Mouse (Mus musculus): ENCODE results near the gene Dync1i1. TPM values are rescaled to one million over a fixed set of nuclear protein-coding genes. Genes with fewer than 3 reads are reported as not detected.
A peak's percentile ranks its signal among the peaks of the same experiment; 100 is the strongest.

Gene Dync1i1
- total RNA-seq, 2 experiments from 2014 or later, result 0.18 to 0.36 TPM

DNA sequence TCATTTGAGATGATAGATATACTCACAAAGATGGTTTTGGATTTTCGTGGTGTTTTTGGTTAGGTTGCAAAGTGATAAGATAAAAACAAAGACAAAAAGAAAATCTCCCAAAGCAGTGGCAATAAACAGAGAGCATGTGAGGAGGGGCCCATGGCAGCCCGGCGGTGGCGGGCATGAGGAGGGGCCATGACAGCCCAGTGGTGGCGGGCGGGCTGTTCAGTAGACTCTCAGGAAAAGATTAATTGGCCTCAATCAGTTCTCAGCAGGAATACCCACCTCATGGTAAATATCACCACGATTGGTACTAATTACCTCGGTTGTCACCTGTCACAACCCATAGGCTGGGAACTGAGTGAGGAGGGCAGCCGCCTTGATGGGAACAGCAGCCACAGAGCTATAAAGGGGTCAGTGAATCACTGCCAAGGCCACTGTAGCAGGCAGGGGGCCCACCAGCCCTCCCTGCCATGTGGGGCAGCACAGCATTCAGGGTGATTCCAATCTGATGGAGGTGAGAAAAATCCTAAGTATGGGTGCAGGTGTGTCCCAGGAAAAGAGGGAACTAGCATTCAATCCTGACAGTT, 224.5 kb downstream of the Dync1i1 start:
- intact Hi-C loops (cut with DNase I), result no loop called here

DNA sequence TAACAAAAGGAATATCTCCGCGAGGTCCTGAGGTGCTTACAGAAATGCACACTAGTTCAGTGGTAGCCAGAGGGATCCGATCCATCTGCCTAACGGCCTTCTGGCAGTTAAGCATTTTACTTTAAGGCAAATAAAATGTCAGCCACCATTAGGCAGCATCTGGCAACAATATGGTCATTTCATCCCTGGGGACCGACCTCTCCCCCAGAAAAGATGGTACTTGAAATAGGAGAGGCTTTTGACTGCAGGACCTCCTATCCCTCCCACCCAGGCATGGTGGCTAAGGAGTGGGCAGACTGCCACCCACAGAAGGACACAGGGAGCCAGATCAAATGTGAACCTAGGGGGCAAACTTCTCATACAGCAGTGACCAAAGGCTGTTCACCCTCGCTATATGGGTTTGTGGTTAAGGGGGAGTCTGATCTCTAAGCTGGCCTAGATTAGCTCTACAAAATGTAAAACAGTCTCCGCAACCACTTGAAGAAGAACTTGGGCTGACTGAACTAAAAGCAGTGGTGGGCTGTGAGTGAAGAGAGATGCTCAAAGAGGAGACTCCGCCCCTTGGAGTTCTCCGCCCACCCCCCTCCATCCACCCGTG, 231.0 kb downstream of the Dync1i1 start:
- no peak for DNase-seq (ENCODE audit: low spot score)
- intact Hi-C loops (cut with DNase I), result no loop called here

More for the DNA sequence above, 224.5 kb downstream of the Dync1i1 start:
- DNase-seq (ENCODE audit: low spot score), result no peak

DNA sequence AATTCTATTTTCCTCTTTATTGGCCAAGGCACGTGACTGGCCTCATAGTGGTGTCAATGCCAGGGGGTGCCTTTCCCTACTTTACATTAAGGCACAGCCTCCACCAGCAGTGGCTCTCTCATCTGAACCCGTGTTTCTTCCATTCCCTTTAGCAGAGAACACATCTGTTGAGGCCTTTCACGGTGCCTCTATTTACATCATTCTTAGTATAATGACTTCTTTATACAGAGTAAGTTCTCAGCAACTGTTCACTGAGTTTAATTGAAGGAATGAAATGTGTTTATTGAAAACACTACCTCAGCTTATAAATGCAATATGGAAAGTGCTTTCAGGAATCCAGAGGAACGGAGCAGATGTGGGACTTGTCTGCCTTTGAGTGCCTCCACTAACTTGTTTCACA, 235.3 kb downstream of the Dync1i1 start:
- intact Hi-C loops (cut with DNase I), result no loop called here
- no peak for DNase-seq (ENCODE audit: low spot score)

DNA sequence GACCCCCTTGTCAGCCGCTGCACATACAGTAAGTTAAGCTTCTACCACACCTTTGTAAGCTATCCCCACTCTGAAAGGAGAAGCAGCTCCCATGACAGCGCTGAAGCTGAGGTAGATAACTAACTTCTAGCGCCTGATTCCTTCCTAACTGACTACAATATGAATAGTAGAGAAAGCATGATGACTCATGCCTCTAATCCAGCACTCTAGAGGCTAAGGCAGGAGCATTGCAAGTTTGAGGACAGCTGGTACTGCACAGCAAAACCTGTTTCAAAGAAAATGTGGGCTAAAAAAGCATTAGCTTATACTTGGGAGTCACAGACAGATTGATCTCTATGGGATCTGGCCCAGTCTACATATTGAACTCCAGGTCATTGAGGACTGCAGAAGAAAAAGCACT, 236.5 kb downstream of the Dync1i1 start:
- DNase-seq (ENCODE audit: low spot score), result no peak
- intact Hi-C loops (cut with DNase I), result no loop called here

DNA sequence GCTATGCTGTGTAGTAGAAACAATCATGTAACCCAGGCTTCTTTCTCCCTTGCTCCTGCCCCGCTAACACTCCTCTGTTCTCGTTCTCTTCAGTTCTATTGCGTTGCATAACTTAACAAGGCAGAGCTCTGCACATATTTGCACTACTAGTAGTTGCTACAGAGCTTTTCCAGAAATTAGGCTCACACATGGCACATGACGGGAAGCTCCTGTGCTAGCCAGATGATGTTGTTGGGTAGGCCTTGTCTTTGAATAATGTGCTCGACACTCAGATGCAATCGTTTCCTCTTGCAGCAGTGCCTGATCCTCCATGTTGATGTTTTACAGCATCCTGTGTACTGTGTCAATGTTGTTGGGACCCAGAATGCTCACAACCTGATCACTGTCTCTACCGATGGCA, 240.9 kb downstream of the Dync1i1 start:
- no peak for DNase-seq (ENCODE audit: low spot score)
- intact Hi-C loops (cut with DNase I), result no loop called here

DNA sequence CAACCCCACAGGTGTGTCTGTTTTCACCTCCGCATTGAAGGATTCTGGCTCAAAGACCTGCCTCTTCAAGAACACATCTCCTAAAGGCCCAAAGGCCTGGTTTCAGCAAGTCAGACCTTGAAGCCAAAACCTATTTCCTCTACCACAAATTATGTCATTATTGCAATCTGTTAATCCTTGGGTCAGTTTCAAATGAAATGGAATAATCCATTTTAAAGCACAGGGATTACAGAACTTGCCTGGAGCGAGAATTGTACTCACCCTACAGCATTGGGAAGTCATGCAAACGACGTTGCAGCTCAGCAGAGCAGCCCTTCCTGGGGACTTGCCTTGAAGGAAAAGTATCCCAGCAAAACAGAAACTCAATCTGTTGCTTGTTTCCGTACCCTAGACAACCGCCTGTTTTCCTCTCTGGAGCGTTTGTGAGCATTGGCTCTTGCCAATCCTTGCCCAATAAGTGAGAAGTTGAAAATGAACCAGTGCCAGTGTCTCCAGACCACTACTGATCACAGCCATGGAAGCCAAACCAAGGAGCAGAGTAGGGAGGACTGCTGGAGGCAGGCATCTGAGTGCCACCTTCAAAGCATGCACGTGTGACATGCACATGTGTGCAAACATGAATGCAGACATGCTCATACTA, 241.5 kb downstream of the Dync1i1 start:
- no peak for DNase-seq (ENCODE audit: low spot score)
- intact Hi-C loops (cut with DNase I), result no loop called here

DNA sequence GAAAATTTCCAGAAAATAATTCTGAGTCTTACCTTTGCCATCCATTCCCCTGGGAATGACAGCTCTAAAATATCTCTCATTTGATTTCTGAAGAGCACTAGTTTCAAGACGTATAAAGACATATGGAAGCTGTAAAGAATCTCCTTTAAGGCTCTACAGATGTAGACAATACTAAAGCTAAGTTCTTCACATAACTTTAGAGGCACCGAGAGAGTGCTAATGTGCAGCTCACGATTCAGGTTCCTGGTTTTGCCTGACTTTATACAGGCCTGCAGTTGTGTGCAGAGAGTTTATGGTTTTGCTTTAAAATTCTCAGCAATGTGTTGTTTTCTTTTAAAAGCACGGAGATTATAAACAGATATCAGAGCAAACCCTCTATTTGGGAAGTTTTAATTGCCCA, 242.1 kb downstream of the Dync1i1 start:
- intact Hi-C loops (cut with DNase I), result no loop called here
- DNase-seq (ENCODE audit: low spot score), result no peak

DNA sequence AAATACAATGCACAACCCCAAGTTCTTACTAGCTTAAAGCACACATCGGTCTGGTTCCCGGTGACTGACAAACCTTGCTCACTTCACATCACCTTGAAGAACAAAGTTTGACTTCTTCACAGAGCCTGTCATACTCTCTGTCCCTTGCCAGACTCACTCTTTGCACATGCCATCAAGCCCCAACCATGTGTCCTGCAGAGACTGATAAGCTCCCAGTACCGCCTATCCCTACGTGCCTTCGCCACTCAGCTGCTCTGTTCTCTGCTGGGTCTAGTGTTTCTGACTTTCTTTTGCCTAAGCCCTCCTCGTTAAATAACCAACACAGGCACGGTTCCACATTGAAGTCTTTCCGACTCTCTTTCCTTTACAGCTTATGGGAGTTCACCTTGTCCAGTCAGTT, 244.2 kb downstream of the Dync1i1 start:
- intact Hi-C loops (cut with DNase I), result no loop called here
- no peak for DNase-seq (ENCODE audit: low spot score)

DNA sequence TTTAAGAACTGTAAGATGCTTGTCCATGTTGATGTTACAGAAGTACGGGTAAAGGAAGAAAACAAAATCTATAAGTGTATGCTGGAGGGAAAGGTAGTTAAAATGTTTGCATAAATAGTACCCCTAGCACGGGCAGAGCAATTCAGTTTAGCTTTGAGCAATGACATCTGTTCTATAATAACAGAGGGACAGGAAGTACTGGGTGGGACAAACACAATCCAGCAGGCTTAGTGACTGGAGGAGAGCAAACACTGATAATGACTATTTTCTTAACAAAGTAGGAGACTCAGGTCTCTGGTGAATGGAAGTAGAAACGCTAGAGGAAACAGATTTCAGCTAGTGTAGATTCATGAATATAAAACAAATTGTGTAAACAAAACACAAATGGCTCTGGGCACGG, 250.8 kb downstream of the Dync1i1 start:
- intact Hi-C loops (cut with DNase I), result no loop called here
- DNase-seq (ENCODE audit: low spot score), result no peak

DNA sequence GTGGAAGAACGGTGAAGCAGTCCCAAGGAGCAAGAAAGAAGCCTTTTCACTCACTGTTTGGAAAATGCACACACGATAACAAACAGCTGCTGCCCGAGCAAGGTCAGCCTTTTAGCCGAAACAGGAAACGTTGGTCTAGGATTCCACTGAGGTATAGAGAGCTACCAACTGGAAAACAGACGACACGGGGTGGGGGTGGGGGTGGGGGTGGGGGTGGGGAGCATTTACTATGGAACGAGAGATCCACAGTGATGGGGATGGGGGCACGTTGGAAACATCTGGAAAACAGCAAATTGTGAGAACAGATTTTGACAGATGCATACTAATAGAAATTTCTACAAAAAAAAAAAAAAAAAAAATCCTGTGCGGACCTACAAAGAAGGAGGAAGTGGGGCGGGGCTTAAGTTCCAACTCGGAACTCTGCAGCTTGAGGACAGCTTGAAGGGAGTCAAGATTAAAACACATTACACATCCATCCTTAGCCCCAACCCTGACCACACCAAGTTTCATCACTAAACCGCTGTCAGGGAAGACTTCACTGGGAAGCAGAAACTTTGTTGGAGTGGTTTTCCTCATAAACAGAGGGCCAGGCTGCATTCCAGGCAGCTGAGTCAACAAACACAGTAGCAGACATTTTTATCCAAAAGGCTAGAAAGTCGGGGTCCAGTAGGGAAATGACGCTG, 251.9 kb downstream of the Dync1i1 start:
- intact Hi-C loops (cut with DNase I), result no loop called here

DNA sequence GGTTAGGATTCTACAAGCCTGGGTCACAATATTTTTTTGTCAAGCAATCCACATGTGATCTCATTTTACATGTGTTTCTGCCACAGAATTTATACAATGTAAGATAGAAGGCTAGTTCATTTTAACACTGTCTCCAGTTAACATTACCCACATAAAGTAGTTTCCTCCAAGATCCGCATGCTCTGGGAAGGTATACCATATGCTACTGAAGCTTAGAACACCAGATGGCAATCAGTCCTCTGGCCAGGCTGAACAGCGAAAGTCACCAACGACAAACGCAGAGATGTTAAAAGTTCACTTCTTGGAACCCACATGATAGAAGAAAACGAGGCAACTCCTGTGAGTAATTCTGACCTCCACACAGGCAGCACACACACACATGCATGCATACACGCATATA, 265.8 kb downstream of the Dync1i1 start:
- intact Hi-C loops (cut with DNase I), result no loop called here
- DNase-seq (ENCODE audit: low spot score), result no peak

More for the DNA sequence above, 251.9 kb downstream of the Dync1i1 start:
- DNase-seq (ENCODE audit: low spot score), result peak; percentile 6

DNA sequence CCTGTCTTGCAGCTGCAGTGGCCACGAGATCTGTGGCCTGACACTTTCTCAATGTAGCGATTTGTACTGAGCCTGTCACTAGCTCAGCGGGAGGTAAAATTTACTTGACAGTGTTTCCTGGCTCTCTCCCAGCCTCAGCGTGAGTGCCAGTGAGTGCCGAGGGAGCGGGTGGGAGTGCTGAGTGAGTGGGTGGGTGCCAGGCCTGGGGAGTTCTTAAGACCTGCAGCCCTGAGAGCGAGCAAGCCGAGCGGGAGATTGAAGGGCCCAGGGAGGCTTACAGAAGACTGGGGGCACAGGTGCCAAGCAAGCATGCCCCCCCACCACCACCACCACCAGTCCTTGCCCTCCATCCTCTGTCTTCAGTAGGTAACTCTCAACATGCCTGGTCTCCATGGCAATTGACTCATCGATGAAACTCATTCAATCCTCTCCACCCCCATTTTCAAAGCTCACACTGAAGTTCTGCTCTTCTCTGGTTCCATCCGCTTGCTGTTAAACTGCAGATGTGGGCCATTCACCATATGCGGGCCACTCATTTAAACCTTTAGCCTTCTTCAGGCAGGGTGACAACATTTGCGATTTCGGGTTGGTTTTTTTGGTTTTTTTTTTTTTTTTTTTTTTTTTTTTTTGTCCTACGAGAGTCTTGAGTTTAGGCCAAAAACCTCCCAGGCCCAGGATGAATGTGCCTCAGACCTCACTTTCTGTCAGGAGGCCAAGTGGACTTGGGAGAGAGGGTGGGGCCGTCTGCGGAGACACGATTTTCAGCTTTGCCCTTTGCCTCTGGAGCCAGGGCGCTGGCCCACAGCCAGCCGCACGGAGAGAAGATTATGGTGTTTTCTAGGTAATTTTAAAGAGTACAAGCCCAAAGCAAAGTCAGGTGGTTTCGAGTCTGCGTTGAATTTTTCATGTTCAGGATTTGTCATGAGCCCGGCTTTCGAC, 266.6 kb downstream of the Dync1i1 start:
- peak; percentile 11 for DNase-seq (ENCODE audit: low spot score)
- intact Hi-C loops (cut with DNase I), result no loop called here

DNA sequence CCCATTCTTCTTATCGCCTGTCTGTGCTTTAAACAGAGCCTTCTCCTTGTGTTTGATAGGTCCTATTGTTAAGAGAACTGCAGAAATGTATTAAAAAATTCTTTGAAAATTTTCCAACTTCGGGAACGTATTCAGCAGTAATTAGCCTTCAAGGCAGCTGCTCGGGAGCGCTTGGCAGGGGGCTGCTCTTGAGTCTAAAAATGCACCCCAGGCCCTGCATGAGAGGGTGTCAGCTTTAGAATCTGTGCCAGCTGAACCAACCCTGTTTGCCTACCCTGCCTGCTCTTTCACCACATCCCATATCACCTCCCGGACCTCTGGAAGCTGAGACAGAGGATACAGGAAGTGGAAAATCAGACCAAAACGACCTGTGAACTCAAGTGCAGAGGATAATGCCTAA, 267.6 kb downstream of the Dync1i1 start:
- intact Hi-C loops (cut with DNase I), result no loop called here
- DNase-seq (ENCODE audit: low spot score), result no peak

DNA sequence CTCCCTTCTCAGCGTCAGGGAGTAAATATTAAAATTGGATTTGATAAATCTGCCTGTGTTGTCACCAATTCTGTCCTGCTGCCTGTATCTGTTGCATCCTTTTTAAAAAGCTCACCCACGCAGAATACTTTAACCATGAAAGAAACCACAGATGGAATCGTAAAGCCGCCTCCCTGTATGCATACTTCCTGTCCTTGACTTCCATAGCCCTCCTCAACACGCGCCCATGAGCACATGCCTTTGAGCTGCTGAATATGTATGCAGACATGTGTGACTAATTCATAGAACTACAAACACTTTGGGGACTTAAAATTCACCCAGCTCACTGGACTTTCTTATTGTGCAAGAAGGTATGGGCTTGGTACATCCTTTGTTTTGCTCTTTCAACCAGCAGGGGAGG, 272.1 kb downstream of the Dync1i1 start:
- intact Hi-C loops (cut with DNase I), result no loop called here
- no peak for DNase-seq (ENCODE audit: low spot score)

DNA sequence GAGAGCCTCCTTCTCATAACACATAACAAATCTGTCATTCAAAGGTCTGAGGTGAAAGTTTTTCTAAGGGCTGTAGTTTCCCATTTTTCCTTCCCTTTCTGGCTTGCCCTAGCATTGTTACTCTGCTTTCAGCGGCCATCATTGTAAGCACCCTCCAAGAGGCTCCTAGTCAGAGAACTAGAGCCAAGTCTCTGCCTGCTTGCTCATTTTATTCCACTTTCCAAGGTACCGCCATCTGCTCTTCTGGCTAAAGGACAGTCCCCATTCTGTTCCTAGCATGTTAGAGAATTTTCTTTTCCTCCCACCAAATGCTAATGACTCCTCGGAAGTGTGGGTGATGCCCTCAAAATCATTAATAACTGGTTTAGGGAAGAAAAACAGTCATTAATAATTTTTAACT, 276.6 kb downstream of the Dync1i1 start:
- DNase-seq (ENCODE audit: low spot score), result no peak
- intact Hi-C loops (cut with DNase I), result no loop called here

DNA sequence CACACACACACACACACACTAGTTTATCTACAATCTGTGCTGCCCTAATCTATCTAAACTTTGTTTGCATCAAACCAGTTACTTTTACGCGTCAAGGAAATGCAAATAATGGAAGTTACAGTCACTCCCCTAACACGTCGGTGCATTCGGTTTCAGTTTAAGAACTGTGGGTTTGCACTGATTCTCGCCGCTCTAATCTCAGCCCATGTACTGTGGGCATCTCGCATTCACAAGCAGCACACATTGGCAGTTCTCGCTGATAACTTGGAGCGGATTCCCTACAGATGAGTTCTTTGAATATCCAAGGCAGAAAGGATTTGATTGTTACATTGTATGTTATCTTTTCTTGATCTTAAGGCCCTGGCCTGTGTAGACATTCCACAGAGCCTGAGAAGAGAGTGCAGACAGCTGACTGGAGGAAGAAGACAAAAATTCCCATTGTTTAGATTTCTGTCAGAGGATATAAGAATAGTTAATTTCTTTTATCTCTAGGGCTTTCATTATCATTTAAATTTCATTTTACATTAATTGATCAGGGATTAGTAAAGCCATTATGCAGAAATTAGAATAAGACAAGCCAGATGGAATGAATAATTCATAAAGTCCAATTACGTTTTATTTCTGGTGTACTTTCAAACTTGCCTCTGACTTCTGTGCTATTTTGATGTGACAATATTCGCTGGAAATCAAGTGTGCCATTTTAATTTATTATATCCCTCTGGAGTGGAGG, 279.5 kb downstream of the Dync1i1 start:
- intact Hi-C loops (cut with DNase I), result loop anchor here (1.0 to 2.0 kb wide), 2 partner anchors 880 to 910 kb away; no protein-coding TSS in a partner anchor
- no peak for DNase-seq (ENCODE audit: low spot score)

DNA sequence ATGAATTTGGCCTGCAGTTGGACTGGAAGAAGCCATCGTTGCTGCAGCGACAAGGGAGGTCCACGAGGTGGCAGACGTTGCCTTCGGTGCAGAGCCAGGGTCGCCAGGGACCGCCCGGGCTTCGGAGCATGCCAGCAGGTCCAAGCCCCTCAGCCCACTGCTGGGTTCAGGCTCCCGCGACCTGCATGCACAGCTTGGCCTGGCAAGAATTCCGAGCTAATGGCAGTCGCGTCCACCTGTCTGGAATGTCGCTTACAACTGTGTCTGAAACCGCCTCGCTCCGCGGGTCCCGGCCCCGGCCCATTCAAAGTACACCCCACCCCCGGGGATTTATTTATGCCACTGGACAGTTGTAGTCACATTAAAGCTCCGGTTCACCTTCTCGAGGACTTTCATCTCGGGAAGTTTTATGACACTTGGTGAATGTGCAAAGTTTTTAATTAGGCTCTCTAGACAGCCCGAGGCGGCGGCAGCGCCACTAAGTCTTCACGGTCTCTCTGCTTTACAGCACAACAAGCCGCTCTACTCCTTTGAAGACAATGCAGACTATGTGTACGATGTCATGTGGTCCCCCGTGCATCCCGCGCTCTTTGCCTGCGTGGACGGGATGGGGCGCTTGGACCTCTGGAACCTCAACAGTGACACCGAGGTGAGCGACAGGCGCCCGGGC, 280.5 kb downstream of the Dync1i1 start:
- intact Hi-C loops (cut with DNase I), result loop anchor here (1.0 to 2.0 kb wide), 2 partner anchors 879 to 909 kb away; no protein-coding TSS in a partner anchor
- peak; percentile 40 for DNase-seq (ENCODE audit: low spot score)

DNA sequence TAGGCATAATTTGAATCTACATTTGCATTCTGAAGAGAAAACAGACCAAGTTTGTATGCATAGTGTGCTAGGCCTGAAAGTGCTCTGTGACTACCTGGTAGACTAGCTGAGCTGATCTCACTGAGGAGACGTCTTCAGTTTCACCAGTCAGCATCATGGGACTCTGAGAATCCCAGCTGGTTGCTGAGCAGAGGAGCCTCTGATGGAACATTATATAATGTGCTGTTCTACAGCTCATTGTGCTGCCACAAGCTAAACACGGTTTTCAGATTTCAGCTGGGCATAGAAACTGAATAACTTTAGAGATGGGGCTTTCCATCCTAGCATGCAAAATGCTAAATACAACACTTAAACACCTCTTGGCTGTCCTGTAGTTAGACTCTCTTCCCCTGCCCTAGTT, 285.9 kb downstream of the Dync1i1 start:
- intact Hi-C loops (cut with DNase I), result no loop called here
- no peak for DNase-seq (ENCODE audit: low spot score)

DNA sequence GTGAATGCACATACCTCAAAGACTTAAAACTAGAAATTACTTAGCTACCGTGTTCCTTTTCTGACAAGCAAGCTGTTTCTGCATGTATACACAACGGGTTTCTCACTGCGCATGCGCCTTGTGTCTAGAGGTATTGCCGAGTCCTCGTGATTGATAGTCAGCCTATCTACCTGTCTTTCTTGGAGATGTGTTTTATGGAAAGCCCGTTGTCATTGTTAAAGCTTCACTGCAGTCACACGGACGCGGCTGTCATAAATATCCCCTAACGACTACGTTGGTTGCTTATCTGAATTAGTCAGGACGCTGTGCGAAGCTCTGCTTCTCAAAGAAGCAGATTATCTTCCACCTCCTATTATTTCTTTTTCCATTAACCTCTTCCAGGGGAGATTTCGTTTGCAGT, 290.2 kb downstream of the Dync1i1 start:
- DNase-seq (ENCODE audit: low spot score), result no peak
- intact Hi-C loops (cut with DNase I), result no loop called here

Measured in heart, postnatal 25 days (tissue).